Mouse (Mus musculus) adipocyte (in vitro differentiated cells): ENCODE results near the gene Tekt3.

Experiments
- DNase-seq: peaks from one replicate; pipeline ENCODE4 v3.0.0-alpha.2; 2016; ENCODE audit warnings: low spot score

The Tekt3 gene

DNA sequence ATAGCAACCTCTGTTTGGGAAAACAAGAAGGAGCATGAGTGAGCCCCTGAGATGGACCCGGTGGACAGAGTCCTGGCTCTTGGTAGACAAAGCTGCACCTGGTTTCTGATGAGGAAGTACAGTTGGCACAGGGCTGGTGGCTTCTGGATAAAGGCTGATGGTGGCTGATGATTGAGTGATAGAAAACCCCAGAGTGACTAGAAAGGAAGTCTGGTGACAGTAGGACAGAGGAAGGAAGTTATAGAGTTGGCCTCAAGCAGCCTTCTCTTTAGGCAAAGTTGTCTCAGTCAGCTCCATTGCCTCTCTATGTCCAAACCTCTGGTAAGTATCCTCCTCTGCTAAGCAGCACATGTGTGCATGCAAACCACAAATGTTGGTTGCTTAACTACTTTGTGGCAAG, 1.5 kb upstream of the Tekt3 start:
- DNase-seq: no peak

DNA sequence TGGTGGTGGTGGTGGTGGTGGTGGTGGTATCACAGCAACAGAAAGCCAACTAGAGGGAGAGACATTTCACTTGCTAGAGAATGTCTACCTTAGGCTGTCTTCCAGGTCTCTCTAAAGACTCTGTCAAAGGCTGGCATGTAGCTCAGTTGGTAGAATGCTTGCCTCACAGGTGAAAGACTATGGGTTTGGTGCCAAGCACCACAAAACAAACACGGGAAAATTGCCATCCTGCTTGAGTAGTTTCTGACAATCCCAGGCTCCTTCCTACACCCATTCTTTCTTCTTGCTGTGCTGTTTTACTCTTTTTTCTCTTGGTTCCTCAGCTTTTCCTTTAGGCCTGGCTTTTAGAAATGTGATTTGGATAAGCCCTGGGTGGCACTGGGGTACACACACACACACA, 5.1 kb downstream of the Tekt3 start:
- DNase-seq: peak; percentile 16

DNA sequence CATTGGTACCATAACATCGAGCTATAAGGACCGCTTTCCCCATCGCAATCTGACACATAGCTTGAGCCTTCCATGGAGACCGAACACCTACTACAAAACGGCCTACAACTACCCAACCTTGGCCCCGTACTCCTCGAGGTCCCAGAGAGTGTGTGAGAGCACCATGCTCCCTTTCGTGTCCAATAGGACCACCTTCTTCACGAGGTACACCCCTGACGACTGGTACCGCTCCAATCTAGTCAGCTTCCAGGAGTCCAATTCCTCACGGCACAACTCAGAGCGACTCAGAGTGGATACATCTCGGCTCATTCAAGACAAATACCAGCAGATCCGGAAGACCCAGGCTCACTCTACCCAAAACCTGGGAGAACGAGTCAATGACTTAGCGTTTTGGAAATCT, 8.6 kb downstream of the Tekt3 start:
- DNase-seq: no peak

DNA sequence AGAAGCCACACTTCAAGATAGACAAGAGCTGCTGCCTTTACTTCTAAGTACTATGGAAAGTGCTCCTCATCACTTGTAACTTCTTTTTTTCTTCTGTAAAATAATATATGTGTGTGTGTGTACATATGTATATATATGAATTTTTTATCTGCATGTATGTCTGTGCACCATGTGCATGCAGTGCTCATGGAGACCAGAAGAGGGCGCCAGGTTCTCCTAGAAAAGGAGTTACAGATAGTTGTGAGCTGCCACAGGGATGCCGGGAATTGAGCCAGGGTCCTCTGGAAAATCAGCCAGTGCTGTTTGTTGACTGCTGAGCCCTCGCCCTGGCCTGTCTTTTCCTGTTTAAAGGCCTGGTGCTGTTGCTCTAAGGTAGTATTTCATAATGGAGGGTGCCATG, 23.1 kb downstream of the Tekt3 start:
- DNase-seq: no peak

DNA sequence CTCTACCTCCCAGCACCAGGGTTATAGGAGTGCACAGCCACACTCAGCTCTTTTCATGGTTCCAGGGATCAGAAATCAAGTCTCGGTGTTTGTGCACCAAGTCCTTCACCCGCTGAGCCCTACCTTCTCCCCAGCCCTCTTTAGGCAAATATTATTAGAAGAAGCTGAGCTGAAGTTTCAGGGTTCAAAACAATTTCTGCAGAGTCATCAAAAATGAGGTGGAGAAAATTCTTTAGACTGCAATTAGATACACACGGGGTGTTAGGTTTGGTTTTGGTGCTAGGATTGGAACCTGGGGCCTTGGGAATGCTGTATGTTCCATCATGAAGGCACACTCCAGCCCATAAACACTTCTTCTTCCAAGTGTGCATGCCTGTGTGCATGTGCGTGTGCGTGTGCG, 27.2 kb downstream of the Tekt3 start:
- no peak for DNase-seq

DNA sequence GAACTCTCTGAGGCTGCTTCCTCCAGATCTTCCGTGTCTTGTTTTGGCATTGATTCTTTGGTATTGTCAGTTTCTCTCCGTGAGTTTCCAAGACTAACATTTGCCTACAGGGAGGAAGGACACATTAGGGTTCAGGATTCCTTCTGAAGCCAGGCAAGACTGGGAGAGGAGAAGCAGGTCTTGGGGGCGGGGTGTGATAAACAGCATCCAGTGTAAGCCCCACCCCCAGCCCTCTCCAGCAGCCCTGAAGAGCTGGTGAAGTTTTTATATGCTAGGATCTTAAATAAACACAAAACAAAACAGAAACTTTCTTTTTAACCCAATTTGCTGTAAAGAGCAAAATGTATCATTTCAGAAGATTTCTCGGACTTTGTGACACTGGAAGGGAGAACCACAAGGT, 28.8 kb downstream of the Tekt3 start:
- DNase-seq: no peak

DNA sequence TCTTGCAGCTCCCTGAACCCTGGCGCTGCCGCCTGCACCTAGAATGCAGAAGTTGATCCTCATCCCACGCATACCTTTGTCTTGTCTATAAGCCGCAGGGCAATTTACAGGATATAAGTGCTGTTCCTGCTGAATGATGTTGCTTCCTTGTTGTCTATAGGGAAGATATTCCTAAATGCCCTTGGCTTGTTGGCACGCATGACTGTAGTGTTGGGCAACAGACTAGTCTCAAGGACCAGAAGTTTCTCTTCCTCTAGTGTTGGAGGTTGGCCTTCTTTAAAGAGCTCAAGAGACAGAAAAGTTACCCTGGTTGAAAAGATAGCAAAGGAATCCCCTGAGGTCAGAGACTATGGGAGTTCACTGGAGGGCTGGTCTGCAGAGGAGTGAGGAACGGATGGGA, 29.5 kb downstream of the Tekt3 start:
- DNase-seq: no peak

DNA sequence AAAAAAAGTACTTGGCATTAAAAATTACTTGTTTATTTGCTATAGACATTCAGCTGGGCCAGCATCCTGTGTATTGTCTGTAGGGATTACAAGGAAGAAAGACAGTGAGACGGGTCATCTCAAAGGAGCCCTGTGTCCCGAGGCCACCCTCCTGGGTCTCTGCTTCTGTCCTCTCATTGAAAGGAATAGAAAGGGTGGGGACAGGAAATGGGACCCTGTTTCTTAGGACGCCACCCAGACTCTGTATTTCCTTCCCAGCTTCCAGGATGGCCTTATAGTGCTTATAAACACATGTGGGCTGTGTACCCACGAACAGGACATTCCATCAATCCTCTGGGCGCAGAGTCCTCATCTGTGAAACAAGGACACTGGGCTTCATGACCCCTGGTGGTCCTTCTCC, 30.8 kb downstream of the Tekt3 start:
- no peak for DNase-seq

DNA sequence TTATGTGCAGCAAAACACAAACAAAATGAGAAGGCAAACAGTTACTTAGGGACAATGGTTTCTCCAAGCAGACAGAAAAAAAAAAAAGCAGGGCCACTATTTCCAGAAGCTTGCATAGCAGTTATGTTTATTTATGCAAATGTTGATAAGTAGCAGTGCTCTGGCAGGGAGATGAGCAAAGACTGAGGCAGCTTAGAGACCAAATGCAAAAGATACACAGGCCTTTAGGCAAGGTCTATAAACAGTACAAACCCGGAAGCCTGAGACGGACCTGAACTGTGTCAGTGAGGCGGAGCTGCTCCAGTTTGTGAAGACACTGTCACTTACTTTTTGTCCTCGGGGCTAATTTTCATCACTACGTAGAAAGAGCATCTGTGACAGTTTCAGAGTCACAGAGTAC, 32.1 kb downstream of the Tekt3 start:
- peak; percentile 17 for DNase-seq

DNA sequence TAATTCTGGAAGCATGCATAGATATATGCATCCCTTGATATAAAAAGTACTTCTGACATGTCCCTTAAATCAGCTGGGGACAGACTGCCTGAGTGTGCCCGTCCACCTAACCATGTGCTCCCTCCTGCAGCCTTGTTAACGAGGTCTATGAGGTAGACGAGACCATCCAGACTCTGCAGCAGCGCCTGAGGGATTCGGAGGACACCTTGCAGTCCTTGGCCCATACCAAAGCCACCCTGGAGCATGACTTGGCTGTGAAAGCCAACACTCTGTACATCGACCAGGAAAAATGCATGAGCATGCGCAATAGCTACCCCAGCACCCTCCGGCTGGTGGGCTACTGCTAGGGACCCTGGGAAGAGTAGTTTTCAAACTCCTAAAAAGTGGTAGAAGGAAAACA, 33.0 kb downstream of the Tekt3 start:
- no peak for DNase-seq

DNA sequence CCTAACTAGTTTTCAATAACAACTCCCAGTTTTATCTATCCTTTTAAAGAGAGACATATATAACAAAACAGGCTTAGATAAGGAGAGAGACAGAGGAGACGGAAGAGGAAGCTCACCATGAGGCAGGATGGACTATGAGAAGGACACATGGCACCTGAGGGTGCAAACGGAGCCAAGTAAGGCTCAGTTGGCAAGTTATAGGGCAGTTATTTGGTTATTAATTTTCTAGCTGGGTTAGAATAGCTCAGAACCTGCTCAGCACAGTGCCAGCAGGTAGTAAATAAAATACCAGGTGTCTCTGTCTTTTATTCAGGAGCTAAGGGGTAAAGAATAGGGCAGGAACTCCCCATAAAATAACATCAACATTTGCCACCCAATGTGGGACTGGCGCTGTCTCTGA, 36.6 kb downstream of the Tekt3 start:
- no peak for DNase-seq

DNA sequence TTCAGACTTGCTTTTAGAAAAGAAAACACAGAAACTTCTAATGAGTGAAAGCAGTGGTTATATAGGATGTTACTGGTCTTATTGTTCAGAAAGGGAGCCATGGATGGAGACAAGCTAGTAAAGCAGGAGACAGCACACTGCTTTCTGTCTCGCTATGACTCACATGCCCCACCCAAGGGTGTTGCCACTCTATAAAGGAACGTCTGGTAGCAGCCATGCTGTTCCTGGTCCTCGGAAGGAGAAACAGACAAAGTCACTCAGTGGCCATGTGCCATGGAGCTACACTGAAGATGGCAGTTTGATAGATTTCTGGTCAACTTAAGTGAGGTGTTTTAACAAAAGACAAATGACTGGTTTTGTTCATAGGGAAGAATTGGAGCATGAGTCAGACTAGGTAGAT, 37.9 kb downstream of the Tekt3 start:
- no peak for DNase-seq

DNA sequence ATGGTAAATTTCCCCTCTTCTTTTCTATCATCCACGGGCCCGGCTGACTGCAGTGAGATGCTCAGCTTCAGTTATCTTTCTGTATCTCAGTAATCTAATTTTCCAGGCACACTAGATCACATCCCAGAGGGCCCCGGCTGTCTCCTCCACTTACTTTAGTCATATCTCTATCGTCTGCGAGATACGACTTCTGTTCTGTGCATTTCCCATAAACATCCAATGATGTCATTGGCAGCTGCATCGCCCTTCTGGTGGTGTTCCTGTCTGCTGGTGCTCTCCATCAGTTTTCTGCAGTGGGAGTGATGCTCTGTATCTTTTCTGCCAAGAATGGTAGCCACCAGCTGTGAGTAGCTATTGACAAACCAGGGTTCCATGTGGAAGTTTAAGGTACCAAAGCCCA, 41.8 kb downstream of the Tekt3 start:
- no peak for DNase-seq

DNA sequence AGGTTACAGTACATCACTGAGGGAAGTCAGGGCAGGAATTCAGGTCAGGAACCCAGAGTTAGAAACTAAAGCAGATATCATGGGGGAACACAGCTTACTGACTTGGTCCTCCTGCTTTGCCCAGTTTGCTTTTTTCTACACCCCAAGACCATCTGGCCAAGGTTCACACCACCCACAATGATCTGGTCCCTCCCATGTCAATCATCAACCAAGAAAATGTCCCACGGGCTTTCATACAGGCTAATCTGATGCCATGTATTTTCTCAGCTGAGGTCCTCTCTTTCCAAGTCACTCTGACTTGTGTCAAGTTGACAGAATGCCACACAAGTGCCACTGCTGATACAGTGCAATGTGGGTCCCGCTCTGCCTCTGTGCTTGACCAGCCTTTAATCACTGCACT, 42.6 kb downstream of the Tekt3 start:
- DNase-seq: no peak

DNA sequence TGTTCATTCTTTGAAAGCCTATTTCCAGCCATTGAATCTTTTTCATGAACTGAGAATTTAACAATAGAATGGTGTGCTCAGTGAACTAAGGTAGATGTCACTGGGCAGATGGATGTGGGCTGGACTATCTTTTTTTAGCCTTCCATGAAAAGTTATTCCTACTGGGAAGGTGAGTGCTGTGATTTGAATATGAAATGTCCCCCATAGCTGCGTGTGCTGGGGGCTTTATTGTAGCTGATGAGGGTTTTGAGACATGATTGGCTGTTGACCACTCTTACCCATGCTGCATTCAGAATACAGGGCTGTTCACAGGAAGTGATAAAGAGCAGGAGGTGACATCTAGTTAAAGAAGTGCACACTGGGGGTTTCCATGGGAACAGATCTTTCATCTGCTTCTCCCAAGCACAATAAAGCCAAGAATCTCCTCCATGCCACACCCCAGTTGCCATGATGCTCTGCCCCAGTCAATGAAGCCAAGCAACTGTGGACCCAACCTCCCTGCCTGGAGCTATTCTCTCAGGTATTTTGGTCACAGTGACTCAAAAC, 47.8 kb downstream of the Tekt3 start:
- no peak for DNase-seq

DNA sequence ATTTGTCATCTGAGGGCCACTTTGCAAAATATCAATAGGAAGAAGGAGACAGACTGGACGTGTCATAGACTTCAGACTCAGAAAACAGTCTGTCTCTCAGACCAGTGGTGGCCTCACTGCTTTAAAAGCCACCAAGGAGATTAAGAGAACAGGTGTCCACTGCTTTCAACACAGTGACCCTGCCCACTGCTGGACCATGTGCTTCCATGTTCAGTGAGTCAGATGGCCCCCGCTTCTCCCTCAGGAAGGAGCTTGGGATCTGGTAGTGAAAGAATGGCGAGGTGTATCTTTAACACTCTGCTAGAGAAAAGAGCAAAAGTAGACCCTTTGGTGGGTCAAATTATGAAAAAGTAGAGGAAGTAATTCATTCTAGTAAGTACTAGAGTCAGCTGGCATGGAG, 48.9 kb downstream of the Tekt3 start:
- no peak for DNase-seq

DNA sequence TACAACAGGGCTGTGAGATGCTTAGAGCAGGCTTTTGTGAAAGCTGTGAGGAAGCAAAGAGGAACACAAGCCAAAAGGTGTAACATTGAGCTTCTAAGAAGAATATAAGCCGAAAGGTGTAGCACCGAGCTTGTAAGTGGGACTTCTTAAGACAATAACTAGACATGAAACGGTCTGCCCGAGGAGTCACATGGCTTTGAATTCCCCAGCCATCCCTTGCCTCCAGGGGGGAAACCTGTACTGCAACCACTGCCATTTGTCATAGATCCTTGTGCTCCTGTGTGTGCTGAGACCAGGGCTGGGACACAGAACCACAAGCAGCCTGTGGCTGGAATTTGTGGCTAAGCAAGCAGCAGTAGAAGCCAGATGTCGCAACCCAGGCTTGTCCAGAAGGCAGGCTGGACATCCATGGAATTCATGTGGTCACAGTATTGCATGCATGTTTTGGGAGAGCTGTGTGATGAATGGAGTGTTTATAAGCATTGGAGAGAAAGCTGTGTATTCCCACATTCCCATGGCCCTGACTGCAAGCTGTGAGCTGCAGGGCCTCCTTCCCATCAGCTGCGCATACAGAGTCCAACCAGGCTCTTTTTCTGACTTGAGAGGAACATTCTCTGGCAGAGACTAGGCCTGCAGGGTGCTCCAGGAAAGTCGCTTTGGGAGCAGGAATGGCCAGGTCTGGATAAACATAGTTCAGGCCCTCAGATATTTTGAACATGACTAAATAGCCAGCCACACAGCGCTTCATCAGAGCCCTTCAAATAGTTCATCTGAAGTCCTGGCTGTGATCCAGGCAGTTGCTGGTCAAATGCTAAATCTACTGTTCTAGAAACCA, 53.6 kb downstream of the Tekt3 start:
- DNase-seq: peak; percentile 75

DNA sequence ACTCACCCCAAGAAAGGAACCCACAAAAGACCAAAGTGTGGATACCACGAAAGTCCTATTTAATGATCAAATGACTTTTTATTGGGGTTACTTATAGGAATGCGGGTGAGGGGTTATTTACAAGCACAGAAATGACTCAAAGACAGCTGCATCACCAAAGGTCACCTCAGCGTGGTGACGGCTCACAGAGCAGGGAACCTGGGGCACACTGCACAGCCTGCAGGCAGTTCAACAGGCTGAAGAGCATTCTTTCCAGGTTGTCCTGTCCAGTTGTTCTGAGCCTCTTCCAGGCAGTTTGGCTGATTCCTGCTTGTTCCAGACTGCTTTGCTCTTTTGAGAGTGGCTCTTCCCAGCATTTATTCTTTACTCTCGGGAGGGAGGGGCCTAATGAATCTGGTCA, 55.2 kb downstream of the Tekt3 start:
- DNase-seq: no peak

DNA sequence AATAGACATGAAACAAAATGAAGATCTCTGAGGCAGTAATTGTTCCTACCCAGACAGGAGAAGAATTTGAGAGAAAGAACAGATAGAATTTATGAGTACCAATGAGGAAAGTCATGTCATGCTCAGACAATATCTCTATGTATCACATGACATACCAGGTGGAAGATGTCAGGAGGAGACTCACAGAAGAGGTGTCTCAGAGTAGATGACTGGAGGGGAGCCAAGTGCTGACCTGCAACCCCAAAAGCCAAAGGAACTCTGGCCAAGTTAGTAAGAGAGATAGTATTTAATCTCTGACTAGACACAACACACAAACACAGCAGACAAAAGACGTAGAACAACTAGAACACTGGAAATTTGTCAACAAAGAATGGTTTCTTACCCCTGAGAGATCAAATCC, 55.8 kb downstream of the Tekt3 start:
- DNase-seq: no peak

DNA sequence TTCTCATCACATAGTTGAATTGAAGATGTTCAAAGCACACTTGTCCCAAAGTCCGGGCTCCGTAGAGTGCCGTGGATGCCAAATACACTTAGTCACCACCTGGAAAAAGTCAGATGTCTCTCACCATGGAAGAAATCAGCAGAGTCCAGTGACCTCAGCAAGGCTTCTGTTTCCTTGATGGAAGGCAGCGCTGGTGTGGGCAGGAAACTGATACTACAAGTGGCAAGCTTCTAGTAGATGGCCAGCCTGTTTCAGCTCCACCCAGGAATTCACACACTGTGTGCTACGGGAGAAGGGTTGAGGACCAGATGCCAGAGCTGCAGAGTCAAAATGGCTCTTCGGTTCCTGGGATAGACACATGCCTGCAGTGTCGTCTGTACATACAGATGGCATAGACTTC, 58.3 kb downstream of the Tekt3 start:
- DNase-seq: no peak

DNA sequence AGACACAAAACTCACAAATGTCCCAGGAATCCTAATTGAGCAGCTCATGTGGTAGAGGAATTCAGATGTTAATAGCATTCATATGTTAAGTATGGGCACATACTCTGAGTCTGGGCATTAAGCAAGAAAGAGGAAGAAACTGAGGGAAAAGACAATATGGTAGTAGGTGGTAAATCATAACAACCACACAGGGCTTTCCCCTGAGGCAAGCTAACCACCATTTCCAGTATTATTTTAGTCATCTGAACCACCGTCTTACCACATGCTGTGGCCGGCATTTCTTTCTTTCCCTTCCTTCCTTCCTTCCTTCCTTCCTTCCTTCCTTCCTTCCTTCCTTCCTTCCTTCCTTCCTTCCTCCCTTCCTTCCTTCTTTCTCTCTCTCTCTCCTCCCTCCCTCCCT, 60.8 kb downstream of the Tekt3 start:
- DNase-seq: no peak

DNA sequence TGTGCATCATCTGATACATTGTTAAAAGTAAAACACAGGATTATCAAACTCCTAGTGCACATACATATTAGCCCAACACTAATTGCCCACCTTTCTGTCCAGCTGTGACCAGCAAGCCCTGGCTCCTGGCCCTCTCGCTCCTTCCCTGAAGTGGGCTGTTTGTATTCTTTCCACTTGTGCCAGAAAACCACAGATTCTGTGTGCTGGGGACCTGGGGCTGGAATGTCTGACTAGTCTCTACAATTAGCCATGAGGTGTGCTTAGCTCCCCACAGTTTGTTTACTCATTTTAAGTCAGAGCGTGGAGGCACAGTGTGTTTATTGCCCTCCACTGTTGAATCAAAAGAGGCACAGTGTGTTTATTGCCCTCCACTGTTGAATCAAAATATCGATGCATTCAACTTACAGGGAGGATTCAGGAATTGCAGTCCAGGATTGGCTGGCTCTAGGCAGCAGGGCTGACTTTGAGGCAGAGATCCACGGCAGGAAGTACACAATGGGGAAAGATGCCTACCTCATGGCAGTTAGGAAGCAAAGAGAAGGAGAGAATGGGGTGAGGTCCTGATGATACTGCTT, 61.4 kb downstream of the Tekt3 start:
- DNase-seq: no peak

DNA sequence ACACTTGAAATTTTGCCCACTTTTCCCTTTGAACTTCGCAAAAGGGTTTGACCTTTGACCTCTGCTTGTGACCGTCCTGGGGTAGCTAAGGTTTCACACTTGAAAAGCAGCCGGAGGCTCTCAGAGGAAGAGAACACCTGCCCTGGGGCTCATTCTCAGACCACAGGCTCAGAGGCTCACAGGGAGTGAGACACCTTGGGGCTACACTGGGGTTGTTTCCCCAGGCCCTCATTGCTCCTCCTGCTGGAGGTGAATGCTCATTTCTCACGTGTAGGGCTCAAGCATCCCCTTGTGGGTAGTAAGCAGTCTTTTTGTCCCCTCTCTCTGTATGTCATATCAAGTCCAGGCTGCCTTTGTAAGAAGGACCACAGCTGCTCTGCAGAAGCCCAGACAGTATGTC, 62.9 kb downstream of the Tekt3 start:
- no peak for DNase-seq
